Mouse (Mus musculus) CH12.LX (cell line): ENCODE data around the gene Fuca2. TPM values are rescaled to one million over a fixed set of nuclear protein-coding genes. Genes with fewer than 3 reads are reported as not detected.

ENCODE experiments used
- DNase-seq: peaks from one replicate; pipeline ENCODE4 v3.0.0-alpha.2; 2013; ENCODE audit errors: extremely low read depth
- H3K27ac ChIP-seq: 2 replicates; pipeline ENCODE4 v1.5.1; 2012; ENCODE audit warnings: low read depth, mild to moderate bottlenecking, control low read depth, moderate library complexity; ENCODE audit not compliant: insufficient read depth
- H3K27me3 ChIP-seq: replicated peaks from 2 replicates; pipeline ENCODE3; 2012; ENCODE audit warnings: inconsistent platforms
- H3K36me3 ChIP-seq, 2 experiments: replicated peaks in 1 of 2; 2 replicates each; pipeline versions ENCODE3 to v1.6.1; 2012; ENCODE audit warnings: inconsistent platforms in 1 of 2, low read length in 1 of 2, mild to moderate bottlenecking in 1 of 2, mixed read lengths in 1 of 2, moderate library complexity in 1 of 2; ENCODE audit not compliant: control insufficient read depth in 1 of 2, insufficient read depth in 1 of 2
- H3K4me1 ChIP-seq, 2 experiments: 2 replicates each; pipeline ENCODE4 v1.6.1; 2012; ENCODE audit warnings: inconsistent platforms in 1 of 2, moderate library complexity in 1 of 2; ENCODE audit not compliant: insufficient read depth in 2 of 2, control insufficient read depth in 1 of 2
- H3K4me2 ChIP-seq: 2 replicates; pipeline ENCODE4 v1.6.1; 2012; ENCODE audit warnings: low read depth, mild to moderate bottlenecking, control low read depth; ENCODE audit not compliant: poor library complexity, insufficient read depth, severe bottlenecking
- H3K4me3 ChIP-seq, 3 experiments: fragments of 150-350 bp in 1 of 3; sonication (generic) in 1 of 3; replicated peaks in 1 of 3; 2 replicates each; pipeline versions ENCODE3 to v1.5.1; 2011 to 2012; ENCODE audit warnings: low read depth in 2 of 3, low read length in 2 of 3, mild to moderate bottlenecking in 2 of 3, moderate library complexity in 2 of 3, control low read depth in 1 of 3, improper control_type of control experiment in 1 of 3, inconsistent platforms in 1 of 3, mixed read lengths in 1 of 3; ENCODE audit not compliant: poor library complexity in 1 of 3
- H3K79me2 ChIP-seq: replicated peaks from 2 replicates; pipeline ENCODE4 v1.6.1; 2012; ENCODE audit warnings: mild to moderate bottlenecking, moderate library complexity; ENCODE audit not compliant: control insufficient read depth, poor library complexity, insufficient read depth, severe bottlenecking; ENCODE audit errors: extremely low read depth
- H3K9ac ChIP-seq: 2 replicates; pipeline ENCODE4 v1.6.1; 2012; ENCODE audit warnings: low read depth, mild to moderate bottlenecking, control low read depth, moderate library complexity; ENCODE audit not compliant: insufficient read depth
- H3K9me3 ChIP-seq: replicated peaks from 2 replicates; pipeline ENCODE3; 2012; ENCODE audit warnings: low read length, inconsistent platforms, mixed read lengths
- BHLHE40 ChIP-seq: IDR thresholded peaks from 2 replicates; pipeline ENCODE4 v1.6.1; 2011; ENCODE audit warnings: mild to moderate bottlenecking, low read depth, low read length, improper control_type of control experiment
- CHD2 ChIP-seq: IDR thresholded peaks from 2 replicates; pipeline ENCODE4 v1.6.1; 2011; ENCODE audit warnings: low read length, improper control_type of control experiment
- E2F4 ChIP-seq: IDR thresholded peaks from 2 replicates; pipeline ENCODE4 v1.6.1; 2011; ENCODE audit warnings: low read depth, low read length, improper control_type of control experiment; ENCODE audit not compliant: insufficient replicate concordance
- ELF1 ChIP-seq: IDR thresholded peaks from 2 replicates; pipeline ENCODE4 v1.6.1; 2014; ENCODE audit warnings: low read depth, mild to moderate bottlenecking, inconsistent platforms, low read length, improper control_type of control experiment
- GABPA ChIP-seq: IDR thresholded peaks from 2 replicates; pipeline ENCODE4 v1.6.1; 2012; ENCODE audit warnings: low read depth, low read length, improper control_type of control experiment, inconsistent platforms; ENCODE audit not compliant: insufficient replicate concordance
- JUN ChIP-seq: IDR thresholded peaks from 2 replicates; pipeline ENCODE4 v1.6.1; 2011; ENCODE audit warnings: low read depth, mild to moderate bottlenecking, low read length, improper control_type of control experiment, moderate library complexity; ENCODE audit not compliant: insufficient read depth
- MAX ChIP-seq: IDR thresholded peaks from 2 replicates; pipeline ENCODE4 v1.6.1; 2011; ENCODE audit warnings: low read length, improper control_type of control experiment
- MYC ChIP-seq: IDR thresholded peaks from 2 replicates; pipeline ENCODE4 v1.6.1; 2011; ENCODE audit warnings: low read depth, mild to moderate bottlenecking, improper control_type of control experiment, low read length
- NELFE ChIP-seq: IDR thresholded peaks from 2 replicates; pipeline ENCODE4 v1.6.1; 2011; ENCODE audit warnings: low read depth, low read length, improper control_type of control experiment
- PAX5 ChIP-seq: IDR thresholded peaks from 2 replicates; pipeline ENCODE4 v1.6.1; 2012; ENCODE audit warnings: low read length, inconsistent platforms, mixed read lengths
- POLR2A ChIP-seq: IDR thresholded peaks from 2 replicates; pipeline ENCODE4 v1.6.1; 2011; ENCODE audit warnings: low read depth, mild to moderate bottlenecking, improper control_type of control experiment, low read length
- POLR2AphosphoS2 ChIP-seq: IDR thresholded peaks from 2 replicates; pipeline ENCODE4 v1.6.1; 2011; ENCODE audit warnings: low read depth, low read length, improper control_type of control experiment
- RCOR1 ChIP-seq: conservative IDR thresholded peaks from 2 replicates; pipeline ENCODE4 v1.6.1; 2012; ENCODE audit warnings: low read depth, mild to moderate bottlenecking, inconsistent platforms, low read length, improper control_type of control experiment
- TBP ChIP-seq: conservative IDR thresholded peaks from 2 replicates; pipeline ENCODE4 v1.6.1; 2011; ENCODE audit warnings: low read depth, low read length, improper control_type of control experiment
- UBTF ChIP-seq: IDR thresholded peaks from 2 replicates; pipeline ENCODE4 v1.6.1; 2012; ENCODE audit warnings: low read depth, mild to moderate bottlenecking, inconsistent platforms, low read length, improper control_type of control experiment, moderate library complexity
- ZC3H11A ChIP-seq: IDR thresholded peaks from 2 replicates; pipeline ENCODE4 v1.6.1; 2012; ENCODE audit warnings: low read depth, mild to moderate bottlenecking, inconsistent platforms, low read length, improper control_type of control experiment
- ZKSCAN1 ChIP-seq: IDR thresholded peaks from 2 replicates; pipeline ENCODE4 v1.6.1; 2012; ENCODE audit warnings: low read depth, inconsistent platforms, low read length, improper control_type of control experiment, borderline replicate concordance
- ZNF384 ChIP-seq: IDR thresholded peaks from 2 replicates; pipeline ENCODE4 v1.6.1; 2012; ENCODE audit warnings: low read depth, low read length, improper control_type of control experiment, inconsistent platforms
- dilution Hi-C: fragments of 300-500 bp; cut with MboI; formaldehyde crosslinking; loops from 2 replicates; pipeline ENCODE4 v1.14.3; 2020; ENCODE audit warnings: low sequenced_read_pairs; ENCODE audit not compliant: extremely low pct_unique_long_range_greater_than_20kb, extremely low pct_ligation_motif_present
- in situ Hi-C: fragments of 300-500 bp; cut with MboI; formaldehyde crosslinking; loops from 3 replicates; pipeline ENCODE4 v1.14.3; 2019; ENCODE audit warnings: low sequenced_read_pairs, low pct_ligation_motif_present, low pct_unique_long_range_greater_than_20kb, mixed read lengths
- polyA plus RNA-seq: library from polyadenylated mRNA; unstranded; fragments of >175 nt; gene quantifications from 2 replicates; pipeline ENCODE4 v1.2.1, GENCODE M21; 2012; ENCODE audit warnings: low read depth; ENCODE audit not compliant: insufficient read length
- total RNA-seq, 2 experiments: library from RNA; depleted of rRNA; stranded (reverse); fragments of 300-350 nt in 1 of 2; fragments of >200 nt in 1 of 2; gene quantifications; 2 replicates each; pipeline ENCODE4 v1.2.3; 2012 to 2014

Gene Fuca2
- total and polyA plus RNA-seq, 3 experiments = 28.2 to 42.2 (median 37.5) TPM

GRCm38 (mm10) chr10:13496315-13496714 is 3.0 kb upstream of the Fuca2 start:
- Histone ChIP-seq H3K36me3 (no peaks in the 10 kb centered on the region), H3K9ac (no peak overlapping the region), H3K4me1 (peaks cover 0 to 8% of the 10 kb centered on the region in 2 experiments; a peak in 2 of 4 replicates), H3K27me3 (no peaks in the 10 kb centered on the region), H3K4me3 (no peak overlapping the region), H3K79me2 (no peaks in the 10 kb centered on the region), H3K9me3 (no peaks in the 10 kb centered on the region), H3K4me2 (no peak overlapping the region), H3K27ac (no peak overlapping the region)
- DNase-seq = no peak
- in situ Hi-C loops (no loop called here), dilution Hi-C loops (no loop called here)
- TF ChIP-seq BHLHE40 (no peak), ELF1 (no peak), ZNF384 (no peak), E2F4 (no peak), ZC3H11A (no peak), NELFE (no peak), ZKSCAN1 (no peak), PAX5 (no peak), UBTF (no peak), POLR2AphosphoS2 (no peak), GABPA (no peak), TBP (no peak), CHD2 (no peak), JUN (no peak), MYC (no peak)

- Histone ChIP-seq H3K4me3 (peak overlapping the region; percentile 63 to 78 (median 68)), H3K27ac (no peak overlapping the region), H3K79me2 (no peaks in the 10 kb centered on the region), H3K9me3 (no peaks in the 10 kb centered on the region), H3K36me3 (peaks cover 7 to 25% of the 10 kb centered on the region in 2 experiments), H3K4me2 (peak overlapping the region; percentile 87), H3K9ac (peak overlapping the region; percentile 50), H3K27me3 (no peaks in the 10 kb centered on the region), H3K4me1 (peaks cover 0 to 21% of the 10 kb centered on the region in 2 experiments; a peak in 2 of 4 replicates)
- dilution Hi-C loops (no loop called here), in situ Hi-C loops (no loop called here)
- no peak for TF ChIP-seq POLR2A
- no peak for TF ChIP-seq NELFE
- TF ChIP-seq RCOR1 = no peak
- TF ChIP-seq MAX = 0 out of 2 replicates have a peak, but pooled peaks have one; percentile 3
- no peak for DNase-seq
Observed at GRCm38 (mm10) chr10:13500473-13500872, 1.1 kb downstream of the Fuca2 start.
